ENCODE assay signal across 9 mouse cellular contexts in genomic region chr11:69600098-69600497, GRCm38 (mm10). TPM values are rescaled to one million over a fixed set of nuclear protein-coding genes. Genes with fewer than 3 reads are reported as not detected.
DNase-seq lines count a peak whose midpoint lies in the region; ATAC-seq lines count a peak whose summit lies in the region.
"Had no signal": no experiment of that assay in that cellular context is flagged by ENCODE, and none has a peak within 500 bp of the region (broad histone marks: within the 10 kb centered on the region; RNA-seq: fewer than 3 reads in every experiment).

No protein-coding gene starts in this region.

- peaks cover 76% of the 10 kb centered on the region for H3K36me3 ChIP-seq in erythroblast, embryonic 14.5 days (ENCODE audit: control insufficient read depth)
- no peaks in the 10 kb centered on the region; the same call in 1 of the 2 replicates for H3K36me3 ChIP-seq in forebrain, embryonic 12.5 days (replicated peaks)
- H3K36me3 ChIP-seq in heart, embryonic 15.5 days, result no peaks in the 10 kb centered on the region
- H3K36me3 ChIP-seq in liver, embryonic 15.5 days (replicated peaks), result peaks cover 3% of the 10 kb centered on the region

- DNase-seq in kidney, postnatal 36 days, result peak; percentile 53 to 71
- peak; percentile 86 for DNase-seq in ovary, postnatal 36 days (ENCODE audit: low spot score)

- no peak for ATAC-seq in erythroblast, adult 5-6 weeks (replicated peaks; ENCODE audit: low FRiP score, poor library complexity, severe bottlenecking)
- no peak for ATAC-seq in forebrain, embryonic 12.5 days (ENCODE audit: low FRiP score)
- 0 out of 2 replicates have a peak, but pooled peaks have one; percentile 24 for ATAC-seq in heart, embryonic 15.5 days (replicated peaks; ENCODE audit: insufficient number of reproducible peaks, insufficient read depth, low FRiP score, low read depth)
- ATAC-seq in liver, embryonic 15.5 days (ENCODE audit: insufficient read depth), result no peak
- no peak for ATAC-seq in activated CD4-positive, CD25-positive, alpha-beta regulatory T cell, adult 4 months

- H3K27me3 ChIP-seq in erythroblast, embryonic 14.5 days (ENCODE audit: control insufficient read depth), result no peaks in the 10 kb centered on the region
- peaks cover 20% of the 10 kb centered on the region for H3K27me3 ChIP-seq in forebrain, embryonic 12.5 days
- H3K27me3 ChIP-seq in heart, embryonic 15.5 days, result no peaks in the 10 kb centered on the region
- H3K27me3 ChIP-seq in liver, embryonic 15.5 days, result peaks cover 9% of the 10 kb centered on the region; the same call in 1 of the 2 replicates

- H3K27ac ChIP-seq in forebrain, embryonic 12.5 days, result peak overlapping the region; percentile 73
- peak overlapping the region; percentile 71 for H3K27ac ChIP-seq in heart, embryonic 15.5 days
- peak overlapping the region; percentile 63 for H3K27ac ChIP-seq in liver, embryonic 15.5 days (replicated peaks)

- H3K9me3 ChIP-seq in erythroblast, embryonic 14.5 days (ENCODE audit: control insufficient read depth, low read length), result no peaks in the 10 kb centered on the region
- no peaks in the 10 kb centered on the region for H3K9me3 ChIP-seq in forebrain, embryonic 12.5 days
- H3K9me3 ChIP-seq in heart, embryonic 15.5 days (replicated peaks), result no peaks in the 10 kb centered on the region
- H3K9me3 ChIP-seq in liver, embryonic 15.5 days (replicated peaks), result no peaks in the 10 kb centered on the region

- H3K4me1 ChIP-seq in erythroblast, embryonic 14.5 days (ENCODE audit: control insufficient read depth), result peaks cover 71% of the 10 kb centered on the region
- peaks cover 29% of the 10 kb centered on the region for H3K4me1 ChIP-seq in forebrain, embryonic 12.5 days
- H3K4me1 ChIP-seq in heart, embryonic 15.5 days (replicated peaks), result peaks cover 55% of the 10 kb centered on the region
- peaks cover 66% of the 10 kb centered on the region for H3K4me1 ChIP-seq in liver, embryonic 15.5 days (replicated peaks)

- peak overlapping the region; percentile 19 for H3K4me2 ChIP-seq in forebrain, embryonic 12.5 days
- peak overlapping the region; percentile 37 for H3K4me2 ChIP-seq in heart, embryonic 15.5 days
- peak overlapping the region; percentile 43 for H3K4me2 ChIP-seq in liver, embryonic 15.5 days

- 9% methylated on average over 6 of the region's 6 CpGs for WGBS in forebrain, embryonic 12.5 days
- WGBS in heart, embryonic 15.5 days, result 13% methylated on average over 6 of the region's 6 CpGs
- 31% methylated on average over 6 of the region's 6 CpGs for WGBS in liver, embryonic 15.5 days (ENCODE audit: insufficient replicate concordance)

- peak overlapping the region; percentile 36 for H3K4me3 ChIP-seq in erythroblast, embryonic 14.5 days (replicated peaks)
- no peak overlapping the region for H3K4me3 ChIP-seq in forebrain, embryonic 12.5 days (replicated peaks)
- H3K4me3 ChIP-seq in heart, embryonic 15.5 days, result no peak overlapping the region
- 0 out of 2 replicates have a peak overlapping the region, but pooled peaks have one; percentile 6 for H3K4me3 ChIP-seq in liver, embryonic 15.5 days (replicated peaks)

- H3K9ac ChIP-seq in forebrain, embryonic 12.5 days, result peak overlapping the region; percentile 29; the same call in 1 of the 2 replicates
- no peak overlapping the region for H3K9ac ChIP-seq in heart, embryonic 15.5 days
- H3K9ac ChIP-seq in liver, embryonic 15.5 days, result peak overlapping the region; percentile 33; the same call in 1 of the 2 replicates

RNA-seq across cellular contexts. Expression of gene Atp1b2, which starts 5.6 kb away (rescaled TPM):
- polyA plus RNA-seq in erythroblast, embryonic 14.5 days (2012), result 8.1 and 9.1 TPM in 2 replicates
- 10.6 and 24.0 TPM in 2 replicates for total RNA-seq in erythroblast, adult 5-6 weeks (2015; ENCODE audit: low replicate concordance)
- 1.2 and 4.0 TPM in 2 replicates for total RNA-seq in erythroblast, adult 5-6 weeks (2017; ENCODE audit: low replicate concordance)
- 11.9 and 12.6 TPM in 2 replicates for polyA plus RNA-seq in forebrain, embryonic 12.5 days (2016; fragmentation: Nextera tagmentation; extraction: Ambion mirVana)
- 24.2 and 24.5 TPM in 2 replicates for polyA plus RNA-seq in heart, embryonic 15.5 days (2015; fragmentation: Nextera tagmentation; extraction: Ambion mirVana)
- 14.1 and 14.7 TPM in 2 replicates for polyA plus RNA-seq in liver, embryonic 15.5 days (2015; fragmentation: Nextera tagmentation; extraction: Ambion mirVana)
- under 1 TPM in 1 of 2 experiments, not detected in 1; 0.46 TPM for polyA plus RNA-seq in activated CD4-positive, CD25-positive, alpha-beta regulatory T cell, adult 4 months (2017; shearing (Covaris generic))

RNA-seq across cellular contexts. Expression of gene Shbg, which starts 17.6 kb away (rescaled TPM):
- polyA plus RNA-seq in erythroblast, embryonic 14.5 days (2012), result 0.02 TPM in 1 of 2 replicates, not detected in the other
- not detected in 2 replicates for total RNA-seq in erythroblast, adult 5-6 weeks (2015; ENCODE audit: low replicate concordance)
- 0.51 TPM in 1 of 2 replicates, not detected in the other for total RNA-seq in erythroblast, adult 5-6 weeks (2017; ENCODE audit: low replicate concordance)
- polyA plus RNA-seq in forebrain, embryonic 12.5 days (2016; fragmentation: Nextera tagmentation; extraction: Ambion mirVana), result not detected in 2 replicates
- polyA plus RNA-seq in heart, embryonic 15.5 days (2015; fragmentation: Nextera tagmentation; extraction: Ambion mirVana), result 0.29 TPM in 1 of 2 replicates, not detected in the other
- polyA plus RNA-seq in liver, embryonic 15.5 days (2015; fragmentation: Nextera tagmentation; extraction: Ambion mirVana), result 26.6 and 27.2 TPM in 2 replicates
- not detected for polyA plus RNA-seq in activated CD4-positive, CD25-positive, alpha-beta regulatory T cell, adult 4 months (2017; shearing (Covaris generic))
- polyA plus RNA-seq: gonadal fat pad, adult 2 months had no signal

RNA-seq across cellular contexts. Expression of gene Trp53, which starts 19.9 kb away (rescaled TPM):
- polyA plus RNA-seq in erythroblast, embryonic 14.5 days (2012), result 4.1 and 4.3 TPM in 2 replicates
- total RNA-seq in erythroblast, adult 5-6 weeks (2015; ENCODE audit: low replicate concordance), result 44.6 and 56.8 TPM in 2 replicates
- total RNA-seq in erythroblast, adult 5-6 weeks (2017; ENCODE audit: low replicate concordance), result 25.1 and 28.0 TPM in 2 replicates
- polyA plus RNA-seq in forebrain, embryonic 12.5 days (2016; fragmentation: Nextera tagmentation; extraction: Ambion mirVana), result 120 and 124 TPM in 2 replicates
- polyA plus RNA-seq in heart, embryonic 15.5 days (2015; fragmentation: Nextera tagmentation; extraction: Ambion mirVana), result 59.4 and 88.1 TPM in 2 replicates
- polyA plus RNA-seq in liver, embryonic 15.5 days (2015; fragmentation: Nextera tagmentation; extraction: Ambion mirVana), result 62.4 and 63.8 TPM in 2 replicates
- 100 to 1,000 TPM; 231 to 302 TPM for polyA plus RNA-seq in activated CD4-positive, CD25-positive, alpha-beta regulatory T cell, adult 4 months (2017; shearing (Covaris generic))

RNA-seq across cellular contexts. Expression of gene Wrap53, which starts 20.0 kb away (rescaled TPM):
- polyA plus RNA-seq in erythroblast, embryonic 14.5 days (2012), result 3.8 and 7.2 TPM in 2 replicates
- total RNA-seq in erythroblast, adult 5-6 weeks (2015; ENCODE audit: low replicate concordance), result 18.4 and 21.3 TPM in 2 replicates
- 7.7 and 8.9 TPM in 2 replicates for total RNA-seq in erythroblast, adult 5-6 weeks (2017; ENCODE audit: low replicate concordance)
- 33.0 and 36.0 TPM in 2 replicates for polyA plus RNA-seq in forebrain, embryonic 12.5 days (2016; fragmentation: Nextera tagmentation; extraction: Ambion mirVana)
- polyA plus RNA-seq in heart, embryonic 15.5 days (2015; fragmentation: Nextera tagmentation; extraction: Ambion mirVana), result 13.3 and 17.0 TPM in 2 replicates
- polyA plus RNA-seq in liver, embryonic 15.5 days (2015; fragmentation: Nextera tagmentation; extraction: Ambion mirVana), result 15.9 and 16.9 TPM in 2 replicates
- polyA plus RNA-seq in activated CD4-positive, CD25-positive, alpha-beta regulatory T cell, adult 4 months (2017; shearing (Covaris generic)), result 10 to 100 TPM; 25.6 to 27.6 TPM

RNA-seq across cellular contexts. Expression of gene Sat2, which starts 21.7 kb away (rescaled TPM):
- not detected in 2 replicates for polyA plus RNA-seq in erythroblast, embryonic 14.5 days (2012)
- total RNA-seq in erythroblast, adult 5-6 weeks (2015; ENCODE audit: low replicate concordance), result not detected in 2 replicates
- total RNA-seq in erythroblast, adult 5-6 weeks (2017; ENCODE audit: low replicate concordance), result 0.70 TPM in 1 of 2 replicates, not detected in the other
- 15.8 and 21.5 TPM in 2 replicates for polyA plus RNA-seq in forebrain, embryonic 12.5 days (2016; fragmentation: Nextera tagmentation; extraction: Ambion mirVana)
- 14.3 and 16.7 TPM in 2 replicates for polyA plus RNA-seq in heart, embryonic 15.5 days (2015; fragmentation: Nextera tagmentation; extraction: Ambion mirVana)
- 10.2 and 11.1 TPM in 2 replicates for polyA plus RNA-seq in liver, embryonic 15.5 days (2015; fragmentation: Nextera tagmentation; extraction: Ambion mirVana)
- polyA plus RNA-seq in activated CD4-positive, CD25-positive, alpha-beta regulatory T cell, adult 4 months (2017; shearing (Covaris generic)), result not detected

Comparison
In these comparisons a context has a peak if more than half of its experiments do, and no peak if none do; other contexts are left out.
1. H3K4me3 ChIP-seq: peak in erythroblast, embryonic 14.5 days (single experiment) and liver, embryonic 15.5 days (single experiment); none in forebrain, embryonic 12.5 days (single experiment) and heart, embryonic 15.5 days (single experiment).
2. RNA of gene Shbg, which starts 17.6 kb away (polyA plus RNA-seq): 26.6 to 27.2 TPM in liver, embryonic 15.5 days; not detected in activated CD4-positive, CD25-positive, alpha-beta regulatory T cell, adult 4 months, 0.29 TPM in heart, embryonic 15.5 days, 0.02 TPM in erythroblast, embryonic 14.5 days and not detected in forebrain, embryonic 12.5 days; every median in the first group is over 10 times any median in the second.
3. RNA of gene Trp53, which starts 19.9 kb away (polyA plus RNA-seq): 231 to 302 TPM in activated CD4-positive, CD25-positive, alpha-beta regulatory T cell, adult 4 months, 120 to 124 TPM in forebrain, embryonic 12.5 days, 62.4 to 63.8 TPM in liver, embryonic 15.5 days and 59.4 to 88.1 TPM in heart, embryonic 15.5 days; 4.1 to 4.3 TPM in erythroblast, embryonic 14.5 days; every median in the first group is over 10 times any median in the second.
4. Peak in every context shown above with its lines, with median percentiles within 50 percentile points of each other: H3K27ac ChIP-seq and H3K4me2 ChIP-seq.